Mouse (Mus musculus) liver, embryonic 14.5 days (tissue): ENCODE results near the gene Gata2.

Experiments used
- CTCF ChIP-seq: IDR thresholded peaks from 2 replicates; pipeline ENCODE4 v1.5.1; 2016; ENCODE audit warnings: antibody characterized with exemption, low read depth, control low read depth
- EP300 ChIP-seq: IDR thresholded peaks from 2 replicates; pipeline ENCODE4 v1.6.1; 2016; ENCODE audit warnings: antibody characterized with exemption, low read depth

DNA sequence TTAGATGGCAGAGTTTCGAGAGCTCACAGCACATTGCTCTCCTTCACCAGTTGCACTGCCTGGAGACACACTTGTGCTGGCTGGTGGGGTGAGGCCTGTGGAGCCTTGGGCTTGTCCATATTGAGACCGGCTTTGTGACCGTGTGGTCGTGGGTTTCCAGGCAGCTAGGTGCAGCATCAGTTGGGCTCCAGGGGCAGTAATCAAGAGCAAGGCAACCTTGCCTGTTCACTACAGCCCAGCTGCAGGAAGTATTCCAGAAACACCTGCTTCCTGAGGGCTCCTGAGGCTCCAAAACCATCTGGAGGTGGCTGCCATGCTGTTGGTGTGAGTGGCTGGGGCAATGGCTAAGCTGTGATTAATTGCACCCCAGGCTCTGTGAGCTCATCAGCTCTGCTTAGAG lies 47.9 kb upstream of the Gata2 start:
- TF ChIP-seq CTCF = no peak
- TF ChIP-seq EP300 = no peak
